In genomic region chr8:114018364-114018763, GRCm38 (mm10) we compare ENCODE assay signal across 11 mouse cellular contexts.
DNase-seq lines count a peak whose midpoint lies in the region; ATAC-seq and TF ChIP-seq lines count a peak whose summit lies in the region.
"Had no signal": no experiment of that assay in that cellular context is flagged by ENCODE, and none has a peak within 500 bp of the region (broad histone marks: within the 10 kb centered on the region; RNA-seq: fewer than 3 reads in every experiment).

No protein-coding gene starts in this region.

- H3K4me2 ChIP-seq in embryonic facial prominence, embryonic 14.5 days (ENCODE audit: low read depth, low read length), result no peak overlapping the region
- no peak overlapping the region for H3K4me2 ChIP-seq in limb, embryonic 13.5 days (replicated peaks)
- H3K4me2 ChIP-seq: liver, embryonic 13.5 days had no signal

- H3K9me3 ChIP-seq in heart, embryonic 10.5 days, result no peaks in the 10 kb centered on the region
- no peaks in the 10 kb centered on the region for H3K9me3 ChIP-seq in embryonic facial prominence, embryonic 14.5 days (ENCODE audit: control insufficient read depth, low read length)
- H3K9me3 ChIP-seq in limb, embryonic 13.5 days, result no peaks in the 10 kb centered on the region
- H3K9me3 ChIP-seq: liver, embryonic 13.5 days had no signal

- WGBS in heart, embryonic 10.5 days, result 21% methylated on average over 5 of the region's 5 CpGs
- 18% methylated on average over 5 of the region's 5 CpGs for WGBS in heart, adult 2 months
- 37% methylated on average over 5 of the region's 5 CpGs for WGBS in embryonic facial prominence, embryonic 14.5 days
- 36% methylated on average over 5 of the region's 5 CpGs for WGBS in limb, embryonic 13.5 days

- H3K4me3 ChIP-seq in heart, embryonic 10.5 days, result no peak overlapping the region
- no peak overlapping the region for H3K4me3 ChIP-seq in heart, adult 2 months
- no peak overlapping the region for H3K4me3 ChIP-seq in embryonic facial prominence, embryonic 14.5 days (ENCODE audit: low read depth, low read length)
- no peak overlapping the region for H3K4me3 ChIP-seq in limb, embryonic 13.5 days
- no peak overlapping the region for H3K4me3 ChIP-seq in gastrocnemius, adult 2 months
- H3K4me3 ChIP-seq: liver, embryonic 13.5 days had no signal

- peak overlapping the region; percentile 56; the same call in 1 of the 2 replicates for H3K27ac ChIP-seq in heart, embryonic 10.5 days
- no peak overlapping the region for H3K27ac ChIP-seq in heart, adult 2 months
- H3K27ac ChIP-seq in embryonic facial prominence, embryonic 14.5 days (replicated peaks; ENCODE audit: low read depth, low read length), result no peak overlapping the region
- H3K27ac ChIP-seq in limb, embryonic 13.5 days, result no peak overlapping the region
- no peak overlapping the region for H3K27ac ChIP-seq in gastrocnemius, adult 2 months
- H3K27ac ChIP-seq: liver, embryonic 13.5 days had no signal

- H3K4me1 ChIP-seq in heart, embryonic 10.5 days, result peaks cover 15% of the 10 kb centered on the region
- no peaks in the 10 kb centered on the region for H3K4me1 ChIP-seq in heart, adult 2 months (ENCODE audit: control insufficient read depth, insufficient read depth, low read length)
- H3K4me1 ChIP-seq in embryonic facial prominence, embryonic 14.5 days (ENCODE audit: control insufficient read depth, insufficient read depth, low read length), result 0 out of 2 replicates have a peak, but pooled peaks cover 5% of the 10 kb centered on the region
- peaks cover 8% of the 10 kb centered on the region for H3K4me1 ChIP-seq in limb, embryonic 13.5 days
- H3K4me1 ChIP-seq: liver, embryonic 13.5 days had no signal

- H3K79me2 ChIP-seq in heart, adult 2 months (replicated peaks; ENCODE audit: control insufficient read depth, insufficient read depth, low read length), result no peaks in the 10 kb centered on the region

- H3K27me3 ChIP-seq in heart, embryonic 10.5 days (ENCODE audit: insufficient read depth, poor library complexity, severe bottlenecking), result no peaks in the 10 kb centered on the region; the same call in 1 of the 2 replicates
- H3K27me3 ChIP-seq in heart, adult 2 months (ENCODE audit: control insufficient read depth, insufficient read depth, low read length), result no peaks in the 10 kb centered on the region
- H3K27me3 ChIP-seq in embryonic facial prominence, embryonic 14.5 days (replicated peaks; ENCODE audit: control insufficient read depth, insufficient read depth, low read length), result no peaks in the 10 kb centered on the region; the same call in 1 of the 2 replicates
- H3K27me3 ChIP-seq in limb, embryonic 13.5 days, result peaks cover 8% of the 10 kb centered on the region
- H3K27me3 ChIP-seq: liver, embryonic 13.5 days had no signal

- no peak overlapping the region for H3K9ac ChIP-seq in heart, adult 2 months (ENCODE audit: low read depth, low read length)
- H3K9ac ChIP-seq in embryonic facial prominence, embryonic 14.5 days (ENCODE audit: low read depth, low read length), result no peak overlapping the region
- no peak overlapping the region for H3K9ac ChIP-seq in limb, embryonic 13.5 days
- H3K9ac ChIP-seq: liver, embryonic 13.5 days had no signal

- intact Hi-C loops in heart, adult 2 months (cut with DNase I), result no loop called here
- intact Hi-C loops in gastrocnemius, adult 2 months (cut with DNase I), result no loop called here

- TF ChIP-seq CTCF in heart, adult 2 months (IDR thresholded peaks at IDR 0.05), result no peak
- no peak for TF ChIP-seq CTCF in gastrocnemius, adult 2 months (IDR thresholded peaks at IDR 0.05)

- no peak for TF ChIP-seq POLR2A in heart, adult 2 months (IDR thresholded peaks at IDR 0.05; ENCODE audit: insufficient read depth, low read depth, low read length)

- H3K36me3 ChIP-seq in heart, embryonic 10.5 days, result no peaks in the 10 kb centered on the region
- no peaks in the 10 kb centered on the region for H3K36me3 ChIP-seq in heart, adult 2 months (ENCODE audit: control insufficient read depth, insufficient read depth, low read length)
- H3K36me3 ChIP-seq in embryonic facial prominence, embryonic 14.5 days (ENCODE audit: control insufficient read depth, insufficient read depth, low read length), result no peaks in the 10 kb centered on the region
- H3K36me3 ChIP-seq in limb, embryonic 13.5 days, result no peaks in the 10 kb centered on the region
- H3K36me3 ChIP-seq: G1E; liver, embryonic 13.5 days had no signal

- TF ChIP-seq EP300 in heart, adult 2 months (IDR thresholded peaks at IDR 0.05; ENCODE audit: insufficient read depth, low read depth, low read length), result no peak

- peak; percentile 68 for ATAC-seq in embryonic facial prominence, embryonic 14.5 days (ENCODE audit: low read depth)
- ATAC-seq in limb, embryonic 13.5 days (ENCODE audit: low FRiP score, low read depth), result peak; percentile 57

- DNase-seq in heart, embryonic 10.5 days (ENCODE audit: low spot score), result peak; percentile 88
- DNase-seq in heart, adult 2 months, result no peak
- peak; percentile 91 for DNase-seq in MN1 (ENCODE audit: low spot score)
- DNase-seq in embryonic facial prominence, embryonic 14.5 days (ENCODE audit: low spot score), result peak; percentile 90
- DNase-seq in gastrocnemius, adult 2 months, result no peak
- DNase-seq in thymus, postnatal 10 days (ENCODE audit: low spot score in 2 of 2), result no peak
- DNase-seq in right cerebral cortex, postnatal 4 days, result no peak
- DNase-seq: liver, embryonic 13.5 days; right cerebral cortex, postnatal 14 days had no signal

Comparison
In these comparisons a context has a peak if more than half of its experiments do, and no peak if none do; other contexts are left out.
1. DNase-seq: peak in heart, embryonic 10.5 days (single experiment), MN1 (single experiment) and embryonic facial prominence, embryonic 14.5 days (single experiment); none in heart, adult 2 months (0 of 2), gastrocnemius, adult 2 months (single experiment), thymus, postnatal 10 days (0 of 2) and right cerebral cortex, postnatal 4 days (single experiment).